Mouse (Mus musculus) stomach, postnatal 0 days (tissue): Measurements from ENCODE around the gene Fam169b.

Source experiments
- CTCF ChIP-seq: IDR thresholded peaks from 2 replicates; pipeline ENCODE4 v1.5.1; 2016; ENCODE audit warnings: antibody characterized with exemption, low read depth, mild to moderate bottlenecking, moderate library complexity
- EP300 ChIP-seq: optimal IDR thresholded peaks from 2 replicates; pipeline ENCODE3; 2016; ENCODE audit warnings: antibody characterized with exemption

DNA sequence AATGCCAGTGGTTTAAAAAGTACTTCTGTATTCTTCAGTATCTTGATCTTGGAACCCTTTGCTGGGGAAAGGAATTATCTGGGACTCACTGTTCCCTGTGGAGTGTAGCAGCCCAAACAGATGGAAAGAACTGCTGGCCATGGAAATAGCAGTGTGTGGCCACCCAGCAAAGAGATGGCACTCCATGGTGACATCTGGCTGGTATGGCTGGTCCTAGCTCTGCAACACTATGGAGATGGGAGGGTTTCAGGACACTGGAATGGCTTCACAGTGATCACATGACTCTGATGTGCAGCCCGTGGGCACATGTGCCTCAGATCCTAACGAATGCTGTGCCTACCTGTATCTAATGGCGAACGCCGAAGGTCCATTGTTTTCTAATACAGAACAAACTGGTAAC is 41.1 kb upstream of the Fam169b start:
- TF ChIP-seq CTCF = no peak
- no peak for TF ChIP-seq EP300
